Mouse (Mus musculus) cerebellum, adult 18-20 months (tissue): ENCODE data around the gene Gm4181.
"Not testable (repeated sequence)": the region's sequence is repeated elsewhere in the genome, so short reads cannot be mapped to it uniquely, and the experiment has no call there.

Experiments used
- DNase-seq, 2 experiments: peaks; one replicate each; pipeline ENCODE4 v3.0.0; 2021

Gene Gm4181

GRCm38 (mm10) chr14:51635566-51635965 is at the start of gene Gm4181:
TSS of gene Gm4181 (minus strand) at chr14:51635666.
- DNase-seq = not testable (repeated sequence)

- DNase-seq = no peak
These were observed 41.8 kb upstream of the Gm4181 start for GRCm38 (mm10) chr14:51677269-51677668.

- peak in 1 of 2 experiments; percentile 6 for DNase-seq
These were observed 3.0 kb downstream of the Gm4181 start for GRCm38 (mm10) chr14:51632426-51632825.

- no peak for DNase-seq
These were observed 24.3 kb downstream of the Gm4181 start, which contains the start of gene Gm17078 for GRCm38 (mm10) chr14:51611210-51611609. TSS of gene Gm17078 (minus strand) at chr14:51611310.

- not testable (repeated sequence) for DNase-seq
These were observed 43.4 kb downstream of the Gm4181 start, which contains the start of gene Gm17174 for GRCm38 (mm10) chr14:51592039-51592438. TSS of gene Gm17174 (minus strand) at chr14:51592139.
